Mouse (Mus musculus) mouse trophoblast stem cell (cell line): ENCODE data around the gene Rims4.

Source experiments
- in situ Hi-C, 2 experiments: fragments of 300-500 bp; cut with MseI, MboI; formaldehyde crosslinking; loops; 2 replicates in 1 of 2; 3 replicates in 1 of 2; pipeline ENCODE4 v1.15.1; 2025

Rims4 gene

DNA sequence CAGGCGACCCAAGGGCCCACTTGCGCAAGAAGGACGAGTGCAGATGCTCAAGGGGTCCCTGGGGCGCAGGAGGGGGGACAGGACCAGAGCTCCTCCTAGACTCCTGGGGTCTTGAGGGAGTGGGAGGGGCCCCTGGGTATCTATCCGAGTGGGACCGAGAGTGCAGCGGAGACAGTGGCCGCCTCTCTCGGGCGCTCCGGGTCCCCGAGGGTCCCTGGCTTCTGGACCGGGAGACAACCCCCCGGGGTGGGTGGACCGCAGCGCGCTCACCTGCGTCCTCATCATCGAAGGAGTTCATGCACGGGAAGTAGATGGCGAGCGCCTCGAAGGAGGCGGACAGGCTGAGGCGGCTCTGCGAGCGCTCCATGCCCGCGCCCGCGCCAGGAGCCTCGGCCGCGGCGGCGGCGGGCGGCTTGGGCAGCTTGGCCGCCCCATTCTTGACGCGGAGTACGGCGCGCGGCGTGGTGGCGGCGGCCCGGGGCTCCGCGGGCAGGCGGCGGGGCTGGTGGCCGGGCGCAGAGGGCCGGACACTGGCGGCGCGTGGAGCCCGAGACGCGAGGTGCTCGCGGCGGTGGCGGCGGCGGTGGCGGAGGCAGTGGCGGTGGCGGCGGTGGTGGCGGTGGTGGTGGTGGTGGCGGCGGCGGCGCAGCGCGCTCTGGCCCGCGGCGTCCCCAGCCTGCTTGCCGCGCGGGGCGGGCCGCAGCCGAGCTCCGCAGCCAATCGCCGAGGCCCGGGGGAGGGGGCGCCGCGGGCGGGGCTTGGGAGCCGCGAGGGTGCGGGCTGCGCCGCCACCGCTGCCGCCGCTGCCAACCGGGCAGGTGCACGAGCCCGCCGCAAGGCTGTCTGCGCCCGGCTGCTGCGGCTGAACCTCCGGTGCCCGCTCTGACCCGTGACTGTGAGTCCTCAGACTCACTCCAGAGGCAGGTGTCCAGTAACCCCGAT, at the start of gene Rims4:
TSS of gene Rims4 (minus strand) at position 367 of the 942 bp plus-strand sequence.
- in situ Hi-C loops = no loop called here

DNA sequence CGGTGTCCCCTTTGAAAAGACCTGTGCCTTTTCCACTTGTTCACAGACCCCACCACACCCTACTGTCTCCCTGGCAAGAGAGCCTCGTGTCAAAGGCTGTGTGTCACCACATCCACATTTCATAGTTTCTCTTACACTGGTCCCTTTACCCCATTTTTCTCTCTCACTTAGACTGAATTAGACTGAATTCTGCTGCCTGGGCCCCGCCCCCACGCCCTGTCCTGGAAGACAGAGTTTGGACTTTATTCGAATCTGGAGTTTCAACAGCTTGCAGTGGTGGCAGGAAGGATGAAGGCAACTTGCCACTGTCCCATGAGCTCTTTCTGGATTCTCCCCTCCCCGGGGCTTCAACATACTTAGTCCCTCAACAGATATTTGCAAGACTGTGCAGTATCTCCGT, 47.2 kb upstream of the Rims4 start:
- in situ Hi-C loops = no loop called here

DNA sequence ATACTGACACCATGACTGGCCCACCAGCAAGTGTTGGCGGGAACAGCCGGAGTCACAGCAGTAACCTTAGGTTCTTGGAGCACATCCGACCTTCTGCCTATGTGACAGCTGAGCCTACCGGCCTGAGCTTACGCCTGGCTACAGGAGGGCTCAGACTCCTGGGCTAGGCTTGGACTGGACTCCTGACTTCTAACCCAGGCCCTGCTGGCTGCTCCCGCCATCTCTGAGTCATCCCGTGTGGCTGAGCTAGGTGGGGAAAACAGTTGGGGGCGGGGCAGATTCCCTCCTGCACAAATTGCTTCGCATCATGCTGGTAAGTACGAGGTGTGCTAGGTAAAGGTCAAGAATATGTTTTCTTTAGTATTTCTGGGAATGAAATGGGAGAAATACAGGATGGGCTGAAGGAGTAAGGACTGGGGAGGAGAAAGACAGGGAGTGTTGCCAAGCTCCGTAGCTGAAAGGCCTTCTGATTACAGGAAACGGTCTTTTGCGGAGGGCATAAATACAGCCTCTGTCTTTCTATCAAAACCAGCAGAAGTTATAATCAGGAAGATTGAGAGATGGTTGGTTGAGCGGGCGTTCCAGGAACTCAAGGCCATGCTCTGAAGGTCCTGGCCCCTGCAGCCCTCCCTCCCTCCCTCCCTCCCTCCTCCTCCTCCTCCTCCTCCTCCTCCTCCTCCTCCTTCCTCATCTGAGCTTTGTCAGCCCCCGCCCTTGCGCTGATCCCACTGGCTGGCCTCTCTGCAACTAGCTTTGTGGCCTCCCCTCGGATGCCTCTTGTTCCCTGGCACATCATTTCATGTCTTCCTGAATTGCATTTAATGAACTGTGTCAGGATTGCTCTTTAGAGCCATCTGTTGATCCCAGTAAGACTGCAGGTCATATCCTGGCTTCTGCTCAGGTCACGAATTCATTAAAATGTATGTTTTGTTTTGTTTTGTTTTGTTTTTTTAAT, 46.4 kb upstream of the Rims4 start:
- in situ Hi-C loops = no loop called here

DNA sequence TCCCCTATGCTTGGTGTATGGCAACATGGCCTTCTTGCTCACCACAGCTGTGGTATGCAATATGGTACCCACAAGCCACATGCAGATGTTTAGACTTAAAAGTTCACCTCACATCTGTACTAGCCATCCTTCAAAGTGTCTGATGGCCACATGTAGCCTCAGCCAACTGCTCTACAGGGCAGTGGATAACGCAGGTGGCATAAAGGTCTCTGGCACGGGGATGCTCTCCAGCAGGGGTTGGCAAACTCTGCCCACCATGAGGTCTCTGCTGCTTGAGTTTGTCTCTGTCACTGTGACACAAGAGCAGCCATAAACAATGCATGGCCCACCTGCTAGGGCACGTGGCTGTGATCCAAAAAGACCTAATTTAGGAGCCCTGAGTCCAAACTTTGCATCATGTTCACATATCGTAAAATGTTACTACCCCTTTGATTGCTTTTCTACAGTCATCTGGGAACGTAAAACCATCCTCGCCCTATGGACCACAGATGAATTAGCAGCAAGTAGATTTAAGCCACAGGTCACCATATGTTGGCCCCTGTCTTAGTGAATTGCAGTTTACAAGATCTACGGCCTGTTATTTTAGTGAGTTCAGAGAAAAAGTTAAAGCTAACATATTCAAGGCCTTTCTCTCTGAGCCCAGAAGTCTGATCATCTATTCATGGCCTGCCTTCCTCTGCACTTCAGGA, 35.3 kb upstream of the Rims4 start:
- in situ Hi-C loops = no loop called here

GRCm38 (mm10) chr2:163951770-163952169, 33.3 kb upstream of the Rims4 start:
- in situ Hi-C loops = no loop called here

- in situ Hi-C loops = no loop called here
Measured at GRCm38 (mm10) chr2:163947976-163948375, 29.5 kb upstream of the Rims4 start.

- in situ Hi-C loops = no loop called here
Measured at GRCm38 (mm10) chr2:163946221-163946620, 27.7 kb upstream of the Rims4 start.

DNA sequence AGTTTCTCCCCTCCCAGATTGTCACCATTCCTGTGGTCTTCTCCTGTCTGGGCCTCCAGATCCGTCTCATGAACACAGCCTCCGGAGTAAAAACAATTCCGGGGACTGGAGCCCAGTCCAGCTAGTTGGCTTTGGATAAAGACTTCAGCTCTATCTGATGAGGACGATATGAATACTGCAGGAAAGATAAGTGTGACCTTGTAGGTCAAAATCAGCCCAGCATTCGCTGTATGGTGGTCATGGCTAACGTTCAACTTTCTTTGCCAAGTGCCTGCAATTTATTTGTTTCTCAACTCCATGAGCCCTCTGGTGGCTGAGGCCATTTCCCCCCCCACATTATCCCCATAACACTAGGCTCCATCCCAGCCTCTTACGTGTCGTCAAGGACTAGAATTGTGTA, 26.0 kb upstream of the Rims4 start:
- in situ Hi-C loops = no loop called here

DNA sequence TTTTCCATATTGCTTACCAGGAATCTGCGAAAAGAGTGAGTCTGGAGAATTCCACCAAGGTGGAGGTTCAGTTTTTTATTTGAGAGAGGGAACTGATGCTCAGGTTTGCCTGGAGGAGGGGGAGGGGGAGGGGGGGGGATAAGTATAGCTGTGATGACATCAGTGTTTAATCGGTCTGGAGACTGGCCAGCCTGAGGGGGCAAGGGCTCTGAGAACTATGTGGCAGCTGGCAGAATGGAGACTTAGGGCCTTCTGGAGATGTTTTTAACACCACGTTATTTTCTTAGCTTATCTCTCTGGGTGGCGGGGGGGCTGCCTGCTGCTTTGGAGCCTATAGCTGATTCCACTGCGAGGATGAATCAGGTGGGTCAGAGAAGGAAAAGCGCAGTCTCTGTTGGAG, 24.6 kb upstream of the Rims4 start:
- in situ Hi-C loops = no loop called here

DNA sequence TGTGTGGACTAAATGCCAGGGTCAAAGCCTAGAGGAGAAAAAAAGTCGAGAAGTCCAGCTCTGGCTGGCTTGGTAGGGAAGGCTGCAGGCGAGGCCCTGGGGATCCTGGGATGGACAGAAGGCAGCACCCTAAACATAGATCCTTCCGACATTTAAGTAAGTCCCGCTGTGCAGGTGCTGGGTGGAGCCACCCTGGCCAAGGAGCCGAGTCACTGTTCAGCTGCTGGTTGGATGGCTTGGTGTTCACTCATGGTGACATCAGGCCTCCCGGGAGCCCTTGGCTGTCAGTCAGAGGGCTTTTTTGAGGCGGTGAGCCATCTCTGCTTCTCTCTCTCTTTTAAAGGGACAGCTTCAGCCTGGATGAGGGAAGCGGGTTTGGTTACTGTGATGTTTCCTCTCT, 21.0 kb upstream of the Rims4 start:
- in situ Hi-C loops = no loop called here

DNA sequence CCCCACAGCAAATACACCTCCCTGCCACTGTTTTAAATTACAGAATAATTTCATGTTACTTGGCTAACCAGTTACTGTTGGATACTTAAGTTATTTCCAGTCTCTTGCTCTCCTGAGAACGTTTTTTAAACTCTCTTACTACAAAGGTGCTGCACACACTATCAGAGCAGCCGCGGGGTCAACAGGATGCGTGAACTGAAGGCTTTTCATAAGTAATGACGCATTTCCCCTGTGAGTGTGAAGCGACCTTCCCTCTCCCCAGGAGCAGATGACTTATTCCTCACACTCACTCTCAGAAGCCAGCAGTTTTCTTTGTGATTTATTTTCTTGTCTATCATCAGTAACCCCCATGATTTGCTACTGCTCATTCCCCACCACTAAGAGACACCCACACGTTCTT, 13.7 kb upstream of the Rims4 start:
- in situ Hi-C loops = no loop called here

- in situ Hi-C loops = no loop called here
Measured at GRCm38 (mm10) chr2:163928464-163929200, 10.1 kb upstream of the Rims4 start.

- in situ Hi-C loops = no loop called here
Measured at GRCm38 (mm10) chr2:163925044-163925443, 6.6 kb upstream of the Rims4 start.

DNA sequence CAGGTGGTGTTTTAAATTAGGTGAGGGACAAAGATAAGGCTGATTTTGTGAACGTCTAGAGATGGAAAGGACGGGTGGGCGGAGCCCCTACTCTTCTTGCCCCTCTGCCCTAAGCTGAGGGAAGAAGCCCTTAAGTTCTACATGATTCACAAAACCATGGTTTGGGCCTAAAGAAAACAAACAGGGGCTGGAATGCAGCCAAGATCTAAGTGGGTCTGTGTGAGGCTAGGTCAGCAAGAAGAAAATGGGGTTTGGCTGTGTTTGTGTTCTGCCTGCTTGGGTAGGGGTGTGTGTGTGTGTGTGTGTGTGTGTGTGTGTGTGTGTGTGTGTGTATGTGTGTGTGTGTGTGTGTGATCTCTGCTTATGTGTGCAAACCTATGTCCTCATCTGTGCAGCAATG, 6.0 kb upstream of the Rims4 start:
- in situ Hi-C loops = no loop called here

DNA sequence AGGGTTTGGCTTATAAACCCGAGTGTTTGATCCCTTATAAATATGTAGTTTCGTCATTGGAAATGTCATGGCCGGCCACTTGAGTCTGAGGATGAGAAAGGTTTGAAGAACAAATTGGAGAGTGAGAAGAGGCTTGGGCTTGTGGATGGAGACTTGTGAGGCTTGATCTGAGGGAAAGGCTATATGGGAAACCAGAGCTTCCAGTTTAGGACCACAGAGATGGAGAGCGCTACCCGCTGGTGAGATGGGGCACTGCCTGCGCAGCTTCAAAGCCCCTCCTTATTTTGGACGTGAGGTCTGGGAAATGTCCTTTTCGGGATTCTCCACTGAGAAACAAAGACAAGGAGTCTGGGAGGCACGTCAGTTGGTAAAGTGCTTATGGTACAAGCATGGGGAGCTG, 4.6 kb upstream of the Rims4 start:
- in situ Hi-C loops = no loop called here

- in situ Hi-C loops = no loop called here
Measured at GRCm38 (mm10) chr2:163919581-163919980, 1.1 kb upstream of the Rims4 start.

DNA sequence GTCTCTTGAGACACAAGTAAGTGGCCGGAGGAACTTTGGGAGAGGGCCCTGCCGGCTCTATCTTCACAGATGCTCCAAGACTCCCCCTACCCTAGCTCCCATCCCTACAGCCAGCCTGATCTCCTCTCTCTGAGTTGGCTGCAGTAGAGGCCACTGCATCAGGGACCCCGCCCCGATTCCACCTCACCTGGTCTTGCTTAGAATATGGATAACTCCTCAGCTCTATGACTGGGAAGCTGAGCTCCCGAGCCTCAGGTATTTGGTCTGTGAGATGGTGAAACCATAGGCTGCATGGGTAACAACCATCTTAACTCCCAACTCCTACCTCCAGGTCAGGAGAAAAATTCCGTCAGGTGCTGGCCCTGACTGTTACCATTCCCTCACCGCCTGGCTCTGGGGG, 1.8 kb downstream of the Rims4 start:
- in situ Hi-C loops = no loop called here

DNA sequence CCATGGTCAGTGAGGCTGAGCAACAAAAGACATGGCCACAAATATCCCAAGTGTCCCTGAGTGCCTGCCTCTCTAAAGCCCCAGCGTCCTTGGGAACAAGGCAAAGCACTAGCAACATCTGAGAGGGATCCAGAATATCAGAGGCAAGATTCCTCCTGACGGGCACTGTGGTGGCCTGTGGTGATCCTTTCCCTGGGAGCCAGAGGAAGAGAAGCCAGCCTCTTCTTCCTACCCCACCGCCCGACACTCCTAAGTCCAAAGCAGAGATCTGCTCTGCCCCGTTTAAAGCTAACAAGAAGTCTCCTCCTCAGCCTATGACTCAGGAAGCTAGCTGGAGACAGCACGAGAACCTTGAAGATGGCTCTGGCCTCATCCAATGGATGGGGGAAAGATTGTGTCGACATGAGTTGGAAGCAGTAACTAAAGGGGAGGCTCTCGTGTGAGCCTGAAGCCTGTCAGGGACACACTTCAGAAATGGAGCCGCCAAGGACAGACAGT, 3.1 kb downstream of the Rims4 start:
- in situ Hi-C loops = no loop called here

DNA sequence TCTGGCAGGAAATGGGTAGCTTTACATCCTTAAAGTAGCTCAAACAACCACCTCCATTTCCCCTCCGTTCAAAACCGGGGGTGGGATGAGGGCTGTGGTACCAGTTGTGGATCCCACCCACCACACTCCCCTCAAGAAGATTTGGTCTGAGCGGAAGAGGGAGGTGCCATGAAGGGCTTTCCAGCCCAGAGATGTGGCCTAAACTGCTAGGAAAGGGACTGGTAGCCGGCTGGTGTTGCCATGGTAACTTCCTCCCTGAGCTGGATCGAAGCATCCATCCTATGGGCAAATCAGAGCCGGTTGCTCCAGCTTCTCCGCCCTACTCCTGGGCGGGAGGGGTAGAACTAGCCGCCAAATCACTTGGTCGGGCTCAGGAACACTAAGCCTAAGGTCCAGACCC, 4.4 kb downstream of the Rims4 start:
- in situ Hi-C loops = no loop called here

DNA sequence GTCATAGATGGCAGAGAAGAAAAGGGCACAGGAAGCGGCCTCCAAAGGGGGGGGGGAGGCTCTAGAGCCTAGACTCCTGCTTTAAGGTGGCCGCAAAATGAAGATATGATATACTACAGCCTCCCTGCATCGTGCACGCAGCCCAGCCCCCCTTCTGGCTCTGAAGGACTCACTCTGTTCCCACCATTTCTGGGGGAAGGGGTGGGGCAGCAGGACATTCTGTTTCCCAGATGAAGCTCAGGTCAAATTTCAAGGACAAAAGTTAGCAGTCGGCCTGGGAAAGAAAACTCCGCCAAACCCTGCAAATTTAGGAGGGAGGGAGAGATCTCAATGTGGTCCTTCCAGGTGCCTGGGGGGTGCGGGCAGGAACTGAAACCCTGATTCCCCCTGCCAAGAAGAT, 4.8 kb downstream of the Rims4 start:
- in situ Hi-C loops = no loop called here

DNA sequence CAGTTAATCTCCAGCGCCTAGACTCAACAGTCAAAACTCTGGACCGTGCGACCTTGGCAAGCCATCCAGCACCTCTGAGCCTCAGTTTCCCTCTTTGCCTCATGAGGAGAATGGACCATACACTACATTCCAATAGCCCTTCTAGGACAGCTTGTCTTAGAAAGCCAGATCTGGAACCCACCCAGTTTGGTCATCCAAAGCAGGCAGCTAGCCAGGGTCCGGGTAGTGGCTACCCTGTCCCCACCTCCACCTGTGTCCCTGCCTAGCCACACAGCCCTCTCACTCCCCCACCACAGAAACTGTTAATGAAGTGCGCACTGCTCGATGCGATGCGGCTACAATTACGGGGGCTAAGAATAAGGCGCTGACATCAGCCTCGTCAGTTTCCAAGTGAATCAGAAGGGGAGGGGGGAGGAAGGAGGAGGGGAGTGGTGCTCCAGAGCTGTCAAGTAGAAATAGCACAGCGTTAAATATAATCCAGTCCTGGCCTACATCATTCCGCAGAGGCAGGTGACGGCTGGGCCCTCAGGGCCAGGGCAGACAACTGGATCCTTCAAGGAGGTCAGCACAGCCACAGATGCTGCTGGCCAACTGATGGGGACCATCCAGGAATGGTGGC, 6.5 kb downstream of the Rims4 start:
- in situ Hi-C loops = no loop called here
